8 mouse cellular contexts compared by ENCODE assay signal in the genomic region with DNA sequence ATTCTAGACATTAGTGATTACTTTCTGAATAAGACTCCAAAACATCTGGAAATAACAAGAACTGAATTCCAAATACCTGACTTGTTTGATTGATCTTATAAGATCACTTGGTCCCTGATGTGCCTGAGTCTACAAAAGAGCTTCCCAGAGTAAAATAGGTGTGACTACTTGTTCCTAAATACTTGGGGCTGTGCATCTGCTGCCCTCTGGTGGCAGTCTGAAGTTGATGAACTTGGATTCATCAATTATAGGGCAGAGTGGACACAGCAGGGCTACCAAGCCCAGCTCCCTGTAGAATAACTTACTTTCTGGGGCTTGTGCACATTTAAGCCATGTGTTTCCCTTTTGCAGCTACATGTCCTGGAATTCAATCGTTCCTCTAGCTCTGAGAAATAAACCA. TPM values are rescaled to one million over a fixed set of nuclear protein-coding genes. Genes with fewer than 3 reads are reported as not detected.
DNase-seq lines count a peak whose midpoint lies in the region; ATAC-seq and TF ChIP-seq lines count a peak whose summit lies in the region.

No protein-coding gene starts in this region.

- no peak overlapping the region for H3K9ac ChIP-seq in heart, adult 2 months (ENCODE audit: low read depth, low read length)
- no peak overlapping the region for H3K9ac ChIP-seq in liver, embryonic 14.5 days (replicated peaks)

- no peak overlapping the region for H3K27ac ChIP-seq in heart, adult 2 months
- no peak overlapping the region for H3K27ac ChIP-seq in liver, embryonic 14.5 days

- H3K9me3 ChIP-seq in liver, embryonic 14.5 days (ENCODE audit: control insufficient read depth, low read length), result no peaks in the 10 kb centered on the region

- no peaks in the 10 kb centered on the region for H3K4me1 ChIP-seq in heart, adult 2 months (ENCODE audit: control insufficient read depth, insufficient read depth, low read length)
- no peaks in the 10 kb centered on the region for H3K4me1 ChIP-seq in liver, embryonic 14.5 days (replicated peaks; ENCODE audit: control insufficient read depth in 2 of 2, insufficient read depth in 2 of 2, low read length in 1 of 2)

- DNase-seq in adrenal gland, adult 8-10 months, result peak; percentile 62
- DNase-seq in embryo, embryonic 11.5 days (ENCODE audit: low read depth, low spot score), result peak; percentile 67
- DNase-seq in heart, adult 2 months, result peak; percentile 72 to 77
- peak; percentile 83 for DNase-seq in kidney, postnatal 14 days
- peak; percentile 44 to 63 (median 45) for DNase-seq in liver, embryonic 14.5 days (ENCODE audit: low read depth in 3 of 3, low spot score in 3 of 3)
- DNase-seq in ovary, postnatal 14 days (ENCODE audit: low spot score), result peak; percentile 54
- DNase-seq in thymus, postnatal 14 days, result peak; percentile 63

- 21% methylated on average over 1 of the region's 1 CpGs for WGBS in heart, adult 2 months
- WGBS in liver, embryonic 14.5 days (ENCODE audit: insufficient replicate concordance), result 12% methylated on average over 1 of the region's 1 CpGs

- no peaks in the 10 kb centered on the region for H3K27me3 ChIP-seq in heart, adult 2 months (ENCODE audit: control insufficient read depth, insufficient read depth, low read length)
- H3K27me3 ChIP-seq in liver, embryonic 14.5 days (ENCODE audit: control insufficient read depth, insufficient read depth, low read length), result no peaks in the 10 kb centered on the region

- no peak; the same call in 1 of the 2 replicates for TF ChIP-seq CTCF in heart, adult 2 months (IDR thresholded peaks at IDR 0.05)
- peak; percentile 87 for TF ChIP-seq CTCF in liver, embryonic 14.5 days (IDR thresholded peaks at IDR 0.05; ENCODE audit: low read depth)

- no peak for TF ChIP-seq EP300 in heart, adult 2 months (IDR thresholded peaks at IDR 0.05; ENCODE audit: insufficient read depth, low read depth, low read length)
- TF ChIP-seq EP300 in liver, embryonic 14.5 days (IDR thresholded peaks at IDR 0.05; ENCODE audit: low read depth), result no peak

- H3K79me2 ChIP-seq in heart, adult 2 months (replicated peaks; ENCODE audit: control insufficient read depth, insufficient read depth, low read length), result no peaks in the 10 kb centered on the region

- H3K4me3 ChIP-seq in heart, adult 2 months, result no peak overlapping the region
- H3K4me3 ChIP-seq in liver, embryonic 14.5 days (ENCODE audit: insufficient read depth in 1 of 2, low read depth in 2 of 2, low read length in 2 of 2), result no peak overlapping the region

- intact Hi-C loops in heart, adult 2 months (cut with DNase I), result loop anchor here (1.0 kb wide), 1 partner anchor 38 kb away; no protein-coding TSS in a partner anchor

- peak; percentile 80 for ATAC-seq in CD4-positive, CD25-positive, alpha-beta regulatory T cell, adult 4 months
- 0 out of 2 replicates have a peak, but pooled peaks have one; percentile 33 for ATAC-seq in liver, embryonic 14.5 days (ENCODE audit: insufficient read depth)

- no peaks in the 10 kb centered on the region for H3K36me3 ChIP-seq in heart, adult 2 months (ENCODE audit: control insufficient read depth, insufficient read depth, low read length)
- no peaks in the 10 kb centered on the region for H3K36me3 ChIP-seq in liver, embryonic 14.5 days (replicated peaks; ENCODE audit: control insufficient read depth, insufficient read depth, low read depth)

- H3K4me2 ChIP-seq in liver, embryonic 14.5 days (ENCODE audit: low read depth), result no peak overlapping the region

- TF ChIP-seq POLR2A in heart, adult 2 months (IDR thresholded peaks at IDR 0.05; ENCODE audit: insufficient read depth, low read depth, low read length), result no peak

RNA-seq across cellular contexts. Expression of gene Ripk1, which starts 7.0 kb away (rescaled TPM):
- 10 to 100 TPM; 10.4 to 18.0 TPM for polyA plus RNA-seq in CD4-positive, CD25-positive, alpha-beta regulatory T cell, adult 4 months (2017; shearing (Covaris generic))
- total RNA-seq in adrenal gland, adult 8-10 months (2022), result 10 to 100 TPM; 28.2 to 33.1 (median 31.6) TPM
- total RNA-seq in heart, adult 2 months (2021), result 1 to 10 TPM; 7.0 to 7.4 TPM
- 2.0 and 3.5 TPM in 2 replicates for polyA plus RNA-seq in heart, adult 2 months (2012; rRNA removed)
- 2.8 and 4.7 TPM in 2 replicates for polyA plus RNA-seq in liver, embryonic 14.5 days (2012; rRNA removed)
- polyA plus RNA-seq in liver, embryonic 14.5 days (2014; fragmentation: Nextera tagmentation; extraction: Ambion mirVana), result 11.2 and 11.4 TPM in 2 replicates

RNA-seq across cellular contexts. Expression of gene Serpinb6a, which starts 7.4 kb away (rescaled TPM):
- polyA plus RNA-seq in CD4-positive, CD25-positive, alpha-beta regulatory T cell, adult 4 months (2017; shearing (Covaris generic)), result 10 to 100 TPM; 30.8 to 36.8 TPM
- total RNA-seq in adrenal gland, adult 8-10 months (2022), result 100 to 1,000 TPM; 448 to 750 (median 575) TPM
- total RNA-seq in heart, adult 2 months (2021), result 100 to 1,000 TPM; 104 to 111 TPM
- 51.2 and 79.7 TPM in 2 replicates for polyA plus RNA-seq in heart, adult 2 months (2012; rRNA removed)
- polyA plus RNA-seq in liver, embryonic 14.5 days (2012; rRNA removed), result 6.7 and 12.7 TPM in 2 replicates
- polyA plus RNA-seq in liver, embryonic 14.5 days (2014; fragmentation: Nextera tagmentation; extraction: Ambion mirVana), result 14.6 and 17.1 TPM in 2 replicates

RNA-seq across cellular contexts. Expression of gene Nqo2, which starts 30.7 kb away (rescaled TPM):
- polyA plus RNA-seq in CD4-positive, CD25-positive, alpha-beta regulatory T cell, adult 4 months (2017; shearing (Covaris generic)), result 1 to 10 TPM; 6.9 to 9.8 TPM
- total RNA-seq in adrenal gland, adult 8-10 months (2022), result 10 to 100 TPM; 38.0 to 67.6 (median 52.9) TPM
- total RNA-seq in heart, adult 2 months (2021), result 10 to 100 TPM; 38.0 to 45.4 TPM
- 14.4 and 39.8 TPM in 2 replicates for polyA plus RNA-seq in heart, adult 2 months (2012; rRNA removed)
- polyA plus RNA-seq in liver, embryonic 14.5 days (2012; rRNA removed), result 7.3 and 12.0 TPM in 2 replicates
- polyA plus RNA-seq in liver, embryonic 14.5 days (2014; fragmentation: Nextera tagmentation; extraction: Ambion mirVana), result 25.0 and 27.4 TPM in 2 replicates

RNA-seq across cellular contexts. Expression of gene Bphl, which starts 42.2 kb away (rescaled TPM):
- 10 to 100 TPM; 29.9 to 36.0 TPM for polyA plus RNA-seq in CD4-positive, CD25-positive, alpha-beta regulatory T cell, adult 4 months (2017; shearing (Covaris generic))
- total RNA-seq in adrenal gland, adult 8-10 months (2022), result 100 to 1,000 TPM in 2 of 4 experiments, 10 to 100 TPM in 2; 91.3 to 124 (median 102) TPM
- 10 to 100 TPM; 32.5 to 35.3 TPM for total RNA-seq in heart, adult 2 months (2021)
- polyA plus RNA-seq in heart, adult 2 months (2012; rRNA removed), result 29.8 and 43.3 TPM in 2 replicates
- 16.0 and 21.9 TPM in 2 replicates for polyA plus RNA-seq in liver, embryonic 14.5 days (2012; rRNA removed)
- 36.6 and 40.1 TPM in 2 replicates for polyA plus RNA-seq in liver, embryonic 14.5 days (2014; fragmentation: Nextera tagmentation; extraction: Ambion mirVana)
